Mouse (Mus musculus) small intestine, adult 2 months (tissue): ENCODE measurements around the gene Rnf126. TPM values are rescaled to one million over a fixed set of nuclear protein-coding genes. Genes with fewer than 3 reads are reported as not detected.

ENCODE experiments used
- H3K27ac ChIP-seq: fragments of 200-500 bp; 2 replicates; pipeline ENCODE4 v1.5.1; 2012; ENCODE audit warnings: low read depth, low read length, control low read depth, inconsistent platforms; ENCODE audit not compliant: insufficient read depth
- H3K27me3 ChIP-seq: fragments of 200-500 bp; 2 replicates; pipeline ENCODE4 v1.6.1; 2012; ENCODE audit warnings: mild to moderate bottlenecking, moderate library complexity, low read length, inconsistent platforms; ENCODE audit not compliant: control insufficient read depth, insufficient read depth
- H3K36me3 ChIP-seq: fragments of 200-500 bp; 2 replicates; pipeline ENCODE4 v1.6.1; 2012; ENCODE audit warnings: mild to moderate bottlenecking, low read length, control low read depth, inconsistent platforms; ENCODE audit not compliant: control insufficient read depth, insufficient read depth
- H3K4me1 ChIP-seq: fragments of 200-500 bp; 2 replicates; pipeline ENCODE4 v1.6.1; 2012; ENCODE audit warnings: low read length, inconsistent platforms, mixed read lengths; ENCODE audit not compliant: control insufficient read depth, insufficient read depth, insufficient read length
- H3K4me3 ChIP-seq: fragments of 200-500 bp; 2 replicates; pipeline ENCODE4 v1.5.1; 2012; ENCODE audit warnings: low read depth, mild to moderate bottlenecking, control low read depth, inconsistent platforms, low read length, moderate library complexity
- CTCF ChIP-seq: fragments of 200-500 bp; IDR thresholded peaks from 2 replicates; pipeline ENCODE4 v1.5.1; 2012; ENCODE audit warnings: low read depth, mild to moderate bottlenecking, control low read depth, inconsistent platforms, low read length, moderate library complexity, mixed read lengths; ENCODE audit not compliant: insufficient replicate concordance, insufficient read length; ENCODE audit errors: extremely low read depth
- POLR2A ChIP-seq: fragments of 200-500 bp; IDR thresholded peaks from 2 replicates; pipeline ENCODE4 v1.6.1; 2012; ENCODE audit warnings: low read depth, mild to moderate bottlenecking, control low read depth, inconsistent platforms, low read length, moderate library complexity
- WGBS: fragments of 180-500 bp; shearing (Covaris S2); methylation state at CpG from one replicate; pipeline ENCODE4 v1.1.7; 2018; 5-methylcytosine and 5-hydroxymethylcytosine counted together
- polyA plus RNA-seq: library from polyadenylated mRNA; depleted of rRNA; stranded (reverse); fragments of >200 nt; gene quantifications from 2 replicates; pipeline ENCODE4 v1.2.3, GENCODE M21; 2012

The Rnf126 gene
- polyA plus RNA-seq, 1 experiment, result 222 TPM

DNA sequence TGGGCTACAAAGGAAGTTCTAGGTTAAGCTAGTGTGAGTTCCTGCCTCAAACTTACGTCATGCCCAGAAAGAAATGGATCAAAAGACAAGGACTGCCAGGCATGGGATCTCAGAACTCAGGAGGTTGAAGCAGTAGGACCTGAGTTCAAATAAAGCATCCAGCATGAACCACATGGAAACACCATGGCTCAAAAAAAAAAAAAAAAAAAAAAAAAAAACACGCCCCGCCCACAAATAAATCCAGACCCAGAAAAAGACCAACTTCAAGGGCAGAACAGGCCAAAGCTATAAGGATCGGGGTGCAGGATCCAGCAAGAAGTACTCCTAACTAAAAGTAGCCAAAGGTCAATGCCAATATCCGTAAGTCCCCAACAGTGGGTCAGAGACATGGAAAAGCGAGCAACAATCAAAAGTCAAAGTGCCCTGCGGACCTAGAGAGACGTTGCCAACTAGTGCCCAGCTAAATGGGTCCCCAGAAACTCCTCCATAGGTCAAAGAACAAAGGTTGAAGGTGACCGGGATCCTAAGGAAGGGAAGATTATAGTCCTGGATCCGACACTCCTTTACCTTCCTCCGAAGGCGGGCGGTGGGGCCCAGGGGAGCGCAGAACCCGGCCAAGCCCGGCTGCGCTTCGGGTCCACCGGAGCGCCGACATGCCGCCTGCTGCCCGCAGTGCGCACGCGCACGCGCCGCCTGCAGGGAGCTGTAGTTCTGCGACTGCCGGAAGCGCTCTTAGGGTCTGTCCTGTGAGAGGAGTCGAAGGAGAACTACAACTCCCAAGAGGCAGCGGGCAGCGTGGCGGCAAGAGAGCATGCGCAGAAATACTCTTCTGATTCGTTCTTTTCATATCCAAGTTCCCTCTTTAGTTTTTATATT is 20.6 kb downstream of the Rnf126 start, which contains the start of gene Polrmt:
Gene Polrmt (minus strand): TSS at position 684 of the 876 bp plus-strand sequence.
- 0 out of 2 replicates have a peak within 1 kb of the TSS, but pooled peaks have one; percentile 2 for H3K27ac ChIP-seq
- H3K36me3 ChIP-seq, result peaks cover 16% of the 10 kb centered on the region
- H3K4me1 ChIP-seq, result peaks cover 2% of the 10 kb centered on the region; the same call in 1 of the 2 replicates
- H3K27me3 ChIP-seq, result no peaks in the 10 kb centered on the region
- peak within 1 kb of the TSS; percentile 78 for H3K4me3 ChIP-seq
- 2% methylated on average over 38 of the region's 38 CpGs for WGBS
- TF ChIP-seq POLR2A, result peak; percentile 54; the same call in 1 of the 2 replicates
- TF ChIP-seq CTCF, result 0 out of 2 replicates have a peak, but pooled peaks have one; percentile 32

DNA sequence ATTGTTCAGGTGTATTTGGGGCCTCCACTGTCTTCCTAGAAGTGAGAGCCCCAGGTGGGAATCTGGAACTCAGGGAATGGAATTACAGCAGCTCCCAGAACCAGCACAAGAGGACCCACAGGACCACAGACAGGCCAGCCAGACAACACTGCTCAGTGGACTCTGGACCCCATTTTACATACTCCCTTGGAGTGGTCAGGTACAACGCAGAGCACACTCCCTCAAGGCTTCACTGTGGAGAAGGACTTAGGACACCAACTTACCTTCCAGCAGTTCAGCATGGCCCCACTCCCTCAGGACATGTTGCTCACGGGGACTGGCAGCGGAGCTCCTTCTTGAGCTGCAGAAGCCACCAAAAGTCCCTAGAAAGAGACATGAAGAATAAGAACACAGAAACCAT is 21.3 kb downstream of the Rnf126 start:
- peaks cover 2% of the 10 kb centered on the region; the same call in 1 of the 2 replicates for H3K4me1 ChIP-seq
- H3K4me3 ChIP-seq, result no peak overlapping the region
- H3K36me3 ChIP-seq, result peaks cover 23% of the 10 kb centered on the region
- TF ChIP-seq CTCF (no peak), POLR2A (no peak)
- WGBS, result 71% methylated on average over 3 of the region's 3 CpGs
- H3K27ac ChIP-seq, result no peak overlapping the region
- H3K27me3 ChIP-seq, result no peaks in the 10 kb centered on the region

GRCm38 (mm10) chr10:79743650-79744365 is 22.9 kb downstream of the Rnf126 start:
- no peaks in the 10 kb centered on the region for H3K27me3 ChIP-seq
- WGBS, result 90% methylated on average over 15 of the region's 15 CpGs
- TF ChIP-seq POLR2A (no peak), CTCF (no peak)
- H3K4me1 ChIP-seq, result peaks cover 2% of the 10 kb centered on the region; the same call in 1 of the 2 replicates
- peaks cover 39% of the 10 kb centered on the region for H3K36me3 ChIP-seq
- no peak overlapping the region for H3K4me3 ChIP-seq
- no peak overlapping the region for H3K27ac ChIP-seq

- WGBS, result 87% methylated on average over 11 of the region's 11 CpGs
- Histone ChIP-seq H3K4me1 (peaks cover 2% of the 10 kb centered on the region; the same call in 1 of the 2 replicates), H3K36me3 (peaks cover 45% of the 10 kb centered on the region)
Measured at GRCm38 (mm10) chr10:79743161-79743560, 23.6 kb downstream of the Rnf126 start.

GRCm38 (mm10) chr10:79740863-79741262 is 25.9 kb downstream of the Rnf126 start:
- H3K27ac ChIP-seq, result no peak overlapping the region
- WGBS, result 83% methylated on average over 11 of the region's 11 CpGs
- TF ChIP-seq POLR2A (no peak), CTCF (no peak)
- H3K27me3 ChIP-seq, result no peaks in the 10 kb centered on the region
- no peak overlapping the region for H3K4me3 ChIP-seq
- peaks cover 13% of the 10 kb centered on the region for H3K4me1 ChIP-seq
- peaks cover 65% of the 10 kb centered on the region for H3K36me3 ChIP-seq

More at GRCm38 (mm10) chr10:79743161-79743560, 23.6 kb downstream of the Rnf126 start:
- no peak overlapping the region for H3K27ac ChIP-seq
- no peaks in the 10 kb centered on the region for H3K27me3 ChIP-seq
- no peak for TF ChIP-seq POLR2A
- TF ChIP-seq CTCF, result no peak
- no peak overlapping the region for H3K4me3 ChIP-seq

GRCm38 (mm10) chr10:79739234-79739633 is 27.5 kb downstream of the Rnf126 start:
- no peak for TF ChIP-seq POLR2A
- TF ChIP-seq CTCF, result no peak
- no peak overlapping the region for H3K27ac ChIP-seq
- 95% methylated on average over 28 of the region's 28 CpGs for WGBS
- H3K27me3 ChIP-seq, result no peaks in the 10 kb centered on the region
- H3K4me1 ChIP-seq, result peaks cover 13% of the 10 kb centered on the region
- peaks cover 72% of the 10 kb centered on the region for H3K36me3 ChIP-seq
- no peak overlapping the region for H3K4me3 ChIP-seq
